Mouse (Mus musculus) retina, adult 2 months (tissue): ENCODE data around the gene Prf1.

Experiments
- DNase-seq: peaks from one replicate; pipeline ENCODE4 v3.0.0-alpha.2; 2012; ENCODE audit warnings: low read depth, low spot score

Gene Prf1

DNA sequence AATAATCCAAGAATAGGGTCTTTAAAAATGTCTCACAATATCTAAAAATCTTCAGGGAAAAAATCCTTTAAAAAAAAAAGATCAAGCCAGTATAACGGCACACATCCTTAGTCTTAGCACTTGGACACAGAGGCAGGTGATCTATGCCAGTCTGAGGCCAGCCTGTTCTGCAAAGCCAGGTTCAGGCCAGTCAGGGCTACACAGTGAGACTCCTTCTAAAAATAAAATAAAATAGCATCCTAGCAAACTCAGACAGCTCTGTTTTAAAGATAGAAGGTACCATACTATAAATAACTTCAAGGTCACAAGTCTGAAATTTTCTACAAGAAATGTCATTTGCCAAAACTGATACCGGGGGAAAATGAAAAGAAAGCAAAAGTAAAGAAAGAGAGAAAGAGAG is 7.6 kb upstream of the Prf1 start:
- no peak for DNase-seq

DNA sequence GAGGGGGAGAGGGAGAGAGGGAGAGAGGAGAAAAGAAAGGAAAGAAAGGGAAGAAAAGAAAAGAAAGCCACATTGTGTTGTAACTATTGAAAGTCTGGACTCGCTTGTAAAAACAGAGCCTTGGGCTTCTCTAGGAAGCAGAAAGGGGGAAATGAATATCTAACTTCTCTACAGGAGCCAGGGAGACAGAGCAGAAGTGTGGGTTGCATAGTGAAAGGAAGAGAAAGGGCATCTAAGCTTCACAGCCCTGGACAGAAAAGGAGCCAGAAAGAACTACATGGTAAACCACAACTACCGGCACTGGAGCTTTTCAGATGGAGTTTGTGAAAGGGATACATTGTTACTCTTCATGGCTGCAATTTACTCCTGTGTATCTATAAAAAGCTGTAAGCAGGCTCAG is 7.2 kb upstream of the Prf1 start:
- no peak for DNase-seq

DNA sequence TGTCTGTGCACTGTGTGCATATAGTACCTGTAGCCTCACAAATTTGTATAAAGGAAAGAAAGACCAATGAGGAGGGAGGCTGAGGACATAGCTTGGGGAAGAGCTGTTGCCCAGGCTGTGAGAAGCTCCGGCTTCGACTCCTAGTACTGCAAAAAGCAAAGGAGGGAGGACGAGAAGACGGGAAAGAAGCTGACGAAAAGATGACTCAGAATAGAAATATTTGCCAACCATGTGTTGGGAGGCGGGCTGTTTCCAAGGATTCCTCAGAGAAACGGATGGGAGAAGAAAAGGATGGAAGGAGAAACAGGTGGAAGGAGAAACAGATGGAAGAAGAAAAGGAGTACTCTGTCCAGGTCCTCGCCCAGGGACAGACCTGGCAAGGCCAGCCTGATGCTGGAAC is 3.4 kb upstream of the Prf1 start:
- DNase-seq: no peak

DNA sequence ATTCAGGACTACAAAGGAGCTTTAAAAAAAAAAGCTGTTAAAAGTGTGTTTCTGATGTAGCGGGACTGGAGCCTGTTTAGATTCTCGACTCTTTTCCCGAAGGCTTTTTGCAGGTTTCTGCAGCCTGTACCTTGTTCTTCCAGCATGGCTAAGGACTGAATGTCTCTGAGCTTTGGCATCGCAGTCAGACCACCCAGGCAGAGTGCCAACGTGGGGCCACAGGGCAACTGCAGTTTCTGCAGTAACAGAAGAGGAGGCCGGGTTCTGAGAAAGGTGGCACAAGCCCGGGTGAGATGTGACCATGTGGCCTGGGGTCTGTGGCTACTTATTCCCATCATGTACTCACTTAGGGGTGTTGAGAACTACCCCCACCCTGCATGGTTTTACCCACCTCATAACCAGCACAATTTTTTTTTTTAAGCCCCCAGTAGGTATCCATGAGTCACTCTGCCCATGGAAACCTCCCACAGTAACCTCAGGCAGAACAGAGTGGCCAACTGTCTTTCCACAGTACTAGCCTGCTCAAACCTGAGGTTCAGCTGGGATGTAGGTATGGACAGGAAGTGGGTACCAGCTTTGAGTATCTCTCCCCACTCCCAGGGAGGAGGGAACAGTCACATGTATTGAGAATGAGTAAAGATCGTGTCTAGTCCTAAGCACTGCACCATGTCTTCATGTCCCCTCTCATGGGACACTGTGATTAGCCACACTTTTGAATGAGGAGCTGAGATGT is 754 bp upstream of the Prf1 start:
- no peak for DNase-seq

DNA sequence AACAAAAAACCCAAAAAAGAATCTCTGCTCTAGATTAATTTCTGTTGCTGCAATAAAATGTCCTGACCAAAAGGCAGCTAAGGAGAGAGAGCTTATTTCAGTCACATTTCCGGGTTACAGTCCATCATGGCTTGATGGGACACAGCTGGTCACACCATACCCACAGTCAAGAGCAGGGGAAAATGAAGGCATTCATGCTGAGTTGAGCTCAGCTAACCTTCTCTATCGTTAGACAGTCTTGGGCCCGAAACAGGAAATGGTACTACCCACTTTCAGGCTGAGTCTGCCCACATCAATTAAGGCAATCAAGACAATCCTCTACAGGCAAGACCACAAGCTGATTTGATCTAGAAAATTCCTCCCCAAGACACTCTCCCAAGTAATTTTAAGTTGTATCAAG is 3.4 kb downstream of the Prf1 start:
- no peak for DNase-seq

DNA sequence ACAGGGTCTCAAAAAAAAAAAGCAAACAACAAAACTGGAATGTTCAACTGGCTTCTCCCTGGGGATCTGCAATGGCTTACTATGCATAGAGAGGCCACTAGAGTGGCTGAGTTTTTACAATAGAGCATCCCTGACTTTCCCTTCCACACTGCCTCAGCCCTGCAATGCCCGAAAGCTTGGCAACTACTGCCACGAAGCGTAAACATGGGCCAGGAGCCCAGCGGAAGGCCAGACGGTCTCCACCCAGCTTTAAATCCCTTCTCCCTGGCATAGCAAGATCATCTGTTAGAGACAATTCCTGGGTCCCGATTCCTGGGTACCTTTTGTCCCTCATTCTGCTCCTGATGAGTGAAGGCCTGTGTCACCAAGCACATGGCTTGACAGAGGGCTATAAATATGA is 6.4 kb downstream of the Prf1 start:
- no peak for DNase-seq

DNA sequence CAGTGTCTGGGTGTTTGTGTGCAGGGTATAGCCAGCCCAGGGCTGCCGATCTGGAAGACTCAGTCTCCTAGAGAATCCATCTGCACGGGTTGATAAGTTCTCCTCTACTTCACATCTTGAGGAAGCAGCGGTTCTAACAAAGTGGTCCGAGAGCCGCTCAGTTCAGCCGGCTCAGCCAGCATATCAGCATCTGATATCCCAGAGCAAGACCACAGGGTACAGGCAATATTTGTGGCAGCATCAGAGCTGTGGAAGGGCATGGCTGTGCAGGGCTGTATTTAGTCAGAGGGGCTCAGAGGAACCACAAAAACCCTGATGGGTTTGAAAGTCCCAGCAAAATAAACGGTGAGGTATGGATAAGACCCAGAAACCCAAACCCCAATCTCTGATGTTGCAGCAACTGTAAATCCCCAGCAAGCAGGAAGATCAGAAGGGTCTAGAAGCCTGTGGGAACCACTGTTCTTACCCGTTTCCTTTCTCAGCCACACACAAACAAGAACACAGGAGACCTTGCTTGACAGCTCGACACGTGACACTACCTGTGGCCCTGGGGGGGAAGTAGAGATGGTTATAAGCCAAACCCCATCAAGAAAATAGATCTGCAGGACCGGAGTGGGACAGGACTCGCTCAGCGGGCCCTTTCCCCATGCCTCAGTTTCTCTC is 8.4 kb downstream of the Prf1 start:
- no peak for DNase-seq

DNA sequence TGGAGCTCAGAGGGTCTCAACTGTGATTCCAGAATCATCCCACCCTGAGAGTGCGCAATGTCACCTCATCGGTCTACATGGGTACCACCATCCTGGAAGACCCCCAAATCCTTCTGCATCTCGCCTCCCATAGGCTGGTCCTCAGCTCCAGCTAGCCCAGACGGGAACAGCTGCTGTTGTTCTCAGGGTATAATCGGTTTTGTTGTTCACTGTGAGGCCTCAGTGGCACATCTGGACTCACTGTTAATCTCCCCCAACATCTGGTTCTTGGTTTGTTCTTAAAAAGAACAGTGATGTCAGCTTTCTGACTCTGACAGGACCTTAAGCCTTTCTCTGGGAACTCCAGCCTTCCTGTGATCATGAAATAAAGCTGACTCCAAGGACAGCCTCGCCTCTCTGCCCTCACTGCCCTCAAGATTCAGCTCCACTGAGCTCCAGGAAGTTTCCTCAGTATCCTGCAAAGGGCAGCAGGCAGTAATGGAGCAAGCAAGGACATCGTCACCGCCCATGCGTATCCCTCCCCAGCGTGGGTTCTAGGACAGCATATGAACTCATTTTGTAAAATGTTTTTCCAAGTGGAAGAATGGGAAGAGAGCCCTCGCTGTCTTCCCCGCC is 11.2 kb downstream of the Prf1 start:
- DNase-seq: no peak

DNA sequence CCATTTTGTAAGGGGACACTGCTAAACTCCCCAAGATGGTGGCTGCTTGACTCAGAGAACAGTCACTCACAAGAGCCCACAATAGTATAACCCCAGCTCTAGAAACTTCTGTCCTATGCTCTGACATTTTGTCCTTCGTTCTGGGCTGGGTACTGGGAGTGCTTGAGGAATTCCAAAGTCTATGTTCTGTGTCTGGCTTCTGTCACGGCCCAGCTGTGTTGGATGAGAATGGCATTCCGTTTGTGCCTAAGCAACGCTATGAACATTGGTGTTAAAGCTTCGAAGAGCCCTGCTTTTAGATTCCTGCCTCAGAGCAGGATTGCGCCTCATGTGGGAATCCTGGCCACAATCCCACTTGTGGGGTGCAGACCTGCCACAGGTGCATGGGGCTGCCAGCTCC is 14.5 kb downstream of the Prf1 start:
- DNase-seq: no peak

DNA sequence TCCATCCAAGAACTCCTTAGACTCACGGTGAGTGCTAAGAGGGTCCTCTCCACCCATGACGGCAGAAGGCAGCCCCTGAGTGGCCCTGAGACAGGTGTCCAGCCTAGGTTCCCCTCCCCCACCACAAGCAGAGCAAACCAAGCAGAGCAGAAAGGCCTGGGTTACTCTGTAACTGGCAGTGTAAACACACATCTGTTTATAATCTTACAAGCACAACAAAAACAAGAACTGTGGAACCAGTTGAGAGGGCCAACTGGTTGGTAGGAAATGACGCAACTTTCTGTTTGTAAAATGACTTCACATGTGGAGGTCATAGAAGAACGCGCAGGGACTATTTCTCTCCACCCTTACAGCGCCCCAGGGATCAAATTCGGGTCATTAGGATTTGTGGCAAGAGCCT is 15.1 kb downstream of the Prf1 start:
- no peak for DNase-seq

DNA sequence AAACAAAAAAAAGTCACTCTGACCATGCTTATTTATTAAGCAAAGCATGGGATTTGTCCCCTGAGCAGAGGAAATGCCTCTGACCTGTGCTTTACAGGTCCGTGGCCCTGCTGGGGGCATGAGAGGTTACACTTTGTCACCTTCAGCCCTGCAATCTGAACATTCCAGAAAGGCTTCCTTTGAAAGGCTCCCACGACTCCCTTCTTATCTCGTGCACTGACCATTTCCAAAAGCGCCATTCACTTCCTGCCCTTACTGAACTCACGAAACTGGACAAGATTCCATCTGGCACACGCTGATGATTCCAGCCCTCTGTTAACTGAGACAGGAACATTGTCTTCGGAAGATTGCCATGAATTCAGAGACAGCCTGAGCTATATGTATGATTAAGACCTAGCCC is 16.1 kb downstream of the Prf1 start:
- no peak for DNase-seq

DNA sequence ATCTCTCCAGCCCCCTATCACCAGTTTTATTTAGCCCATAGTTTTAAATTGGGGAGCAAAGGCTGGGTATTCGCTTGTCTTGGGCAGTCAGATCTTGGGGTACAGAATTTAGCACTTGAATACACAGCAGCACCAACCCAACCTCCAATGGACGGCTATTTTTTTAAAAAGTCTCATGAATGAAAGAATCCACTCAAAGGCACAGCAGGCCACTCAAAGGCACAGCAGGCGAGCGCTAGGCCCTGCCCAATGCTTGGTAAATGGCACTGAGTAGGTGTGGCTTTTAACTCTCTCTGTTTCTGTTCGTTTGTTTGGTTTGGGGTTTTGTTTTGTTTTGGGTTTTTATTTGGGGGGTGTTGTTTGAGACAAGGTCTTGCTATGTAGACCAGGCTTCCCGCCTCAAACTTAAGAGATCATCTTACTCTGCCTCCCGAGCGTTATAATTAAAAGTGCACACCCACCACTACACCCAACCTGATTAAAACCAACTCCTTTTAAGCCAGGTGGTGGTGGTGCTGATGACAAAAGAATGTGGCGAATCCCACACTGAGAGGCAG is 17.8 kb downstream of the Prf1 start:
- DNase-seq: no peak

DNA sequence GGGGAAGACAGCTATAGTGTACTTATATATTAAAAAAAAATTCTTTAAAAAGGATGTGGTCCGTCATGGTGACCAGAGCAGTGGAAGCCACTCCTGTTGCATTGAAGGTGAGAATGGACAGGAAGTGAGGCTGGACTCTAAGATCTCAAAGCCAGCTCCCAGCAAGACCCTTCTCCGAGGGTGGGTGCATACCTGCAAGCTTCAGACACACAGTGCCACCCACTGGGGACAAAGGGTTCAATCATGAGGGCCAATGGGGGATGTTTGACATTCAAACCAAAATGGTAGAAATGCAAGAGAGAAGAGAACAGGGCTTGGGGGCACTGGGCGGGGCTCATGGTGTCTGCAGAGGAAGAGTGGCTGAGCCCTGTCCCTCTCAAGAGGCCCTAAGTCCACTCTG is 20.9 kb downstream of the Prf1 start:
- DNase-seq: no peak

DNA sequence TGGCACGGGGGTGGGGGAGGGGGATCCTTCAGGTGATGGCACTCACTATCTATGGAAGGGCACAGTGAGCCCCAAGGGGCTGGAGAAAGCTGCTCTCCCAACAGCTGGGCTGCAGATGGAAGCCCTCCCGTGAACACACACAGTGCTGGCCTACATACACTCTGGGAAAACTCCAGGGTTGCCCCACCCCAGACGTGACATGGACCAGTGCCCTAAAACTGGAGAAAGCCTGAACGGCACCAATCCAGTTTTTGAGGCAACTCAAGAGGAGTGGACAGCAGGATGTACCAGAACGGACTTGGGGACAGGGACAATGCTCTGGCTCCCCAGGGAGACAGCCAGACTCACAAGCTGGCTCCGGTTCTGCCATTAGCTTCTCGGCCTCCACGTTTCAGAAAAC is 27.1 kb downstream of the Prf1 start:
- no peak for DNase-seq

DNA sequence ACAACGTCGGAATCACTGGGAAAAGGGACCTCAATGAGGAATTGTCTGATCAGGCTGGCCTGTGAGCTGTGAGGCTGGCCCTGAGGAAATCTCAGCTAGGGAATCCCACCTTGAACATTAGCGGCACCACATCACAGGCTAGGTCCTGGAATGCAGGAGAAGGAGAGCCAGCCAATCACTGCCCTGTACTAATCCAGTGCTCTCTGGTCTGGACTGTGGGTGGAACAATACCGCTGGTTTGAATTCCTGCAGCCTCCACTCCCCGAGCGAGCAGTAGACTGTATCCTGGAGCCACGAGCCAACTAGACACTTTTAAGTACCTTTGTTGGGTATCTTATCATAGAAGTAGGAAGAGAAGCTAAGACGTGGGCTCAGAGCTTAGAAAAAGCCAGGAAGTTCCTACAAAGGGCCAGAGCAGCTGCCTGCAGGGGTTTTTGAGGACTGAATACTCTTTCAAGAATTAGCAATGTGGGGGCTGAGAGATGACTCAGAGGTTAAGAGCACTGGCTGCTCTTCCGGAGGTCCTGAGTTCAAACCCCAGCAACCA is 28.2 kb downstream of the Prf1 start:
- no peak for DNase-seq

DNA sequence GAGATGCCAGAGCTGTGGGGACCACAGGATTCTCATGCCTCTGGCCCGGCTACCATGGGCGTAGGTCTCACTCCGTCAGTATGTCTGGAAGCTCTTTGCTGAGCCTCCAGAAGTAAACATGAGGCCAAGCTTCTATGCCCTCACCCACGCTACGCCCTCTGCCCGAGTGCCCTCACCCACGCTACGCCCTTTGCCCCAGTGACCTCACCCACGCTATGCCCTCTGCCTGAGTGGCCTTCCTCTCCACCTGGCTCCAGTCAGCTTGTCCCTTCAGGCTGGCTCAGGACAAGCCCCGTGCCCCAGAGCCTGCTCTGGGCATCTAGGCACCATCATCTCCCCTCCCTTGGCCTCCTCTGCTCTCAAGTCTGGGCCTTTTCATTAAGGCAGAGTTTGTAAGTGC is 29.9 kb downstream of the Prf1 start:
- no peak for DNase-seq

DNA sequence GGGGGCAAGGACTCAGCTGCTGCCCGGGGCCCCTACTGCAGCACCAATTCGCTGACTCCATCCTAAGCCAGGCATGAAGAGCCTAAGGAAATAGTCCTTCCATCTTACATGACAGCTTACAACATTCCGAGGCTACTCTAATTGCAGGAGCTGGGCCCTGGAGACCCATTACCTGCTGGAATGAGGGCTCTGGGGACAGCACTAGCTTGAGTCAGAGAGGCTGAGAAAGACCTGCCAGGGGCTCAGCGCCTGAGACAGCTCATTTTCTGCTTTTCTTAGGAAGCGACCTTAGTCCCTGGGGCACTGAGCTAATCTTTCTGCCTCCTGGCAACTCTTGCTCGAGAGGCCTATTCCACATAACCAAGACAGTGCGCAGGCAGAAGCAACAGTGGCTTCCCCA is 31.3 kb downstream of the Prf1 start:
- no peak for DNase-seq

DNA sequence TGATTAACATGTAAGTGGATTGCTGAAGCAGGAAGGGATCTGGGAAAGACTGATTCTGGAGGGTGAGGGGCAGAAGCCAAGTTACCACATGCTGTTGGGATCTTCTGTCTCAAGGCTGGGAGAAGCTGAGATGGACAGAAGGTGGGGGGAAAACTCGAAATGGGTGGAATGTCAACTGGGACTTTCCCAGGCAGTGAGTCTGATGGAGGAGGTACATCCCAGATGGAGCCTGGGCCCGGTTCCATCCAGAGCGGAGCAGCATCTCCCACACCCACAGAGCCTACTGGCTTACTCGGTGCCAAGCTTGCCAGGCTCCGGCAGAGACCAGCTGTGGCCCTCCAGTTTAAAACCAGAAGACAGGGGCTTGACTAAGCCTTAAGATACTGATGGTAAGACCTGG is 33.4 kb downstream of the Prf1 start:
- no peak for DNase-seq

DNA sequence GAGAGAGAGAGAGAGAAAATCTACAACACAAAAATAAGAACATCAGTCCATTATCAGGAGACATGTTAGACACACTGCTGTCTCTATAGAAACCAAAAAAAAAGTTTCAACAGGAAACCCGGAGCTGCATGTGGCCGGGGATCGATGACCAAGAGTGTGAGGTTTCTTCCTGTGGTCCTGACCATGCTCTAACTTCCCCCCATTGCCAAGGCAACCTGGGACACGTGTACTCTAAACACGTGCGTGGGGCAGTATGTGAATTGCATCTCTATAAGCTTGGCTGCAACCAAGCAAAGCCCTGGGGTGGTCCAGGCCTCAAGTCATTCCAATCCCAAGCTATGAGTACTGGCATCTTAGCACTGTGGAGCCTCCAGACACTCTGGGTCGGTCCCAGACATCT is 36.9 kb downstream of the Prf1 start:
- no peak for DNase-seq

DNA sequence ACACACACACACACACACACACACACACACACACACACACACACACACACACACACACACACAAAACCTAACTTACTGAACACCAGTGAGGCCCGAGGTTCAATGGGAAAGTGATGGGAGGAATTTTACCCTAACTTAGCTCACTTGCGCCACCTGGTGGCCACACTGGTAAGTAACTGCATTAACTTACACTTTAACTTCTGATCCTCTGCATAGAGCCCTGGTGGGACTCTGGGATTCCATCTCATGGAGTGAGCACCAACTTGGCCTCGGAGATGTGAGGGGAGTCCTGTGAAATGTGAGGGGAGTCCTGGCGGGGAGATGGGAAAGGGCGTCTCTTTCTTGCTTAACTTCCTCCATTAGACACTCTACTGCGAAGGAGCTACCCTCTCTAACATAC is 38.5 kb downstream of the Prf1 start:
- DNase-seq: peak; percentile 59

DNA sequence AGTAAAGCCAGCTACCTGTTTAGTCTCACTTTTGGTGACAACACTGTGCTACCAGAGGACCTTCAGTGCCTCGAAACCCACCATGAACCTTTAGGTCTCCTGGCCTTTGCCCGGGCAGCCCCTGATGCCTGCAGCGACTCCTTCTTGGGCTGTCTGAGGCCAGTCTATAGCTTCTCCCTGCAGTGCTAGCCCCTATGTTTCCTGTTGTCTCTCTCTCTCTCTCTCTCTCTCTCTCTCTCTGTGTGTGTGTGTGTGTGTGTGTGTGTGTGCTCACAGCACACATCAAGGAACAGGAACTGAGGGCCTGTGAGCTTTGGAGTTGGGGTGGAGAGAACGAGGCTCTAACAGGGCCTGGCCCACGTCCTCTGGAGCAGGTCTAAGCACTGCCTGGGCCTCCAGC is 39.0 kb downstream of the Prf1 start:
- no peak for DNase-seq

DNA sequence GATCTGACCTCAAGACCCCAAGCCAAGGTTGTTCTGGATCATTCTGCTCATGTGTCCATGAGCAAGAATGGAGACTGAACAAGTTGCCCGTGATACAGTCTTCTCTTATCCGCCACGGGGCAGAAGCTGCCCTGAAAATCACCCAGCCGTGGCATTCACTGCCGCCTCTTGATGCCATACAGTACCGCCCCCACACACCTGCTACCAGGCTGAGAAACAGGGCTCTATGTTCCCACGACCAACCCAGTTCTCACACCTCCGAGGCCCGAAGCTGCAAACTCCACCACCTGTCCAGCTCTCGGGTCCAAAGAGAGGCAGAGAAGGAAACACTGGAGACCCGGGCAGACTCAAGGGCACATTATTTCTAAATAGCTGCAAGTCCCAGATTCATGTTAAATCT is 40.0 kb downstream of the Prf1 start:
- DNase-seq: no peak

DNA sequence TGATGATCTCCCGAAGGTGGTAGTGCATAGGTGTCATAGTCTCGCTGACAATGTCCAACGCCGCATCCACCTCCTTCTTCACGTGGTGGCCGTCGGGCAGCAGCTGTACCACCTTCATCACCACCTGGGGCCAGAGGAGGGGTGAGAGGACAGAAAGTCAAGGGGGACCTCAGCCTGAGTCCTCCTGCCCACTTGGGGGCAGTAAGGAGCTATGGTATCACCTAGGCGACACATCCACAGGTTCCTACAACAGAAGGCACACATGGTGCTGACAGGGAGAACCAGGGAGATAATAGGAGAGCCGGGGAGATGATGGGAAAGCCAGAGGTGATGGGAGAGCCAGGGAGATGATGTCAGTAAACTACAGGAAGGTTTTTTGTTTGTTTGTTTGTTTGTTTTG is 41.6 kb downstream of the Prf1 start:
- no peak for DNase-seq
